Mouse (Mus musculus): Measurements from ENCODE around the gene Slc12a5. TPM values are rescaled to one million over a fixed set of nuclear protein-coding genes. Genes with fewer than 3 reads are reported as not detected.
A peak's percentile ranks its signal among the peaks of the same experiment; 100 is the strongest.

Gene Slc12a5
- polyA plus RNA-seq, 1 experiment from 2014 or later = 2.0 TPM

GRCm38 (mm10) chr2:165007986-165008385 lies 47.4 kb downstream of the Slc12a5 start:
- H3K27me3 ChIP-seq = no peaks in the 10 kb centered on the region
- whole genome bisulfite sequencing = 97% methylated on average over 1 of the region's 1 CpGs
- H3K27ac ChIP-seq = no peak overlapping the region
- H3K4me3 ChIP-seq = no peak overlapping the region
- H3K4me2 ChIP-seq (replicated peaks) = no peak overlapping the region
- H3K36me3 ChIP-seq = peaks cover 99% of the 10 kb centered on the region
- H3K9ac ChIP-seq = no peak overlapping the region
- no peaks in the 10 kb centered on the region for H3K4me1 ChIP-seq
- H3K9me3 ChIP-seq = no peaks in the 10 kb centered on the region
- ATAC-seq (ENCODE audit: insufficient number of reproducible peaks, insufficient read depth, low FRiP score, low TSS enrichment) = no peak

GRCm38 (mm10) chr2:165009161-165009560 lies 48.6 kb downstream of the Slc12a5 start:
- H3K9me3 ChIP-seq = no peaks in the 10 kb centered on the region
- no peak overlapping the region for H3K27ac ChIP-seq
- no peaks in the 10 kb centered on the region for H3K27me3 ChIP-seq
- peaks cover 92% of the 10 kb centered on the region for H3K36me3 ChIP-seq
- H3K4me1 ChIP-seq = no peaks in the 10 kb centered on the region
- H3K9ac ChIP-seq = no peak overlapping the region
- no peak overlapping the region for H3K4me3 ChIP-seq
- no peak for ATAC-seq (ENCODE audit: insufficient number of reproducible peaks, insufficient read depth, low FRiP score, low TSS enrichment)
- 98% methylated on average over 14 of the region's 14 CpGs for WGBS
- no peak overlapping the region for H3K4me2 ChIP-seq (replicated peaks)

GRCm38 (mm10) chr2:165009581-165009980 lies 49.0 kb downstream of the Slc12a5 start:
- peaks cover 88% of the 10 kb centered on the region for H3K36me3 ChIP-seq
- no peak overlapping the region for H3K4me2 ChIP-seq (replicated peaks)
- WGBS = 94% methylated on average over 2 of the region's 2 CpGs

GRCm38 (mm10) chr2:165010351-165010750 lies 49.7 kb downstream of the Slc12a5 start:
- Histone ChIP-seq H3K9me3 (no peaks in the 10 kb centered on the region), H3K4me1 (no peaks in the 10 kb centered on the region), H3K4me2 (replicated peaks) (no peak overlapping the region), H3K4me3 (no peak overlapping the region), H3K27me3 (no peaks in the 10 kb centered on the region), H3K27ac (no peak overlapping the region), H3K36me3 (peaks cover 80% of the 10 kb centered on the region), H3K9ac (no peak overlapping the region)
- no peak for ATAC-seq (ENCODE audit: insufficient number of reproducible peaks, insufficient read depth, low FRiP score, low TSS enrichment)
- 83% methylated on average over 10 of the region's 10 CpGs for WGBS

More at GRCm38 (mm10) chr2:165009581-165009980, 49.0 kb downstream of the Slc12a5 start:
- H3K4me1 ChIP-seq = no peaks in the 10 kb centered on the region
- no peak overlapping the region for H3K4me3 ChIP-seq
- H3K9ac ChIP-seq = no peak overlapping the region
- no peaks in the 10 kb centered on the region for H3K27me3 ChIP-seq
- no peak overlapping the region for H3K27ac ChIP-seq
- ATAC-seq (ENCODE audit: insufficient number of reproducible peaks, insufficient read depth, low FRiP score, low TSS enrichment) = no peak
- no peaks in the 10 kb centered on the region for H3K9me3 ChIP-seq

GRCm38 (mm10) chr2:165014935-165015334 lies 54.3 kb downstream of the Slc12a5 start:
- ATAC-seq (ENCODE audit: insufficient number of reproducible peaks, insufficient read depth, low FRiP score, low TSS enrichment) = no peak
- Histone ChIP-seq H3K9ac (no peak overlapping the region), H3K4me1 (no peaks in the 10 kb centered on the region), H3K9me3 (no peaks in the 10 kb centered on the region), H3K27me3 (no peaks in the 10 kb centered on the region), H3K4me3 (no peak overlapping the region), H3K36me3 (peaks cover 47% of the 10 kb centered on the region), H3K4me2 (replicated peaks) (no peak overlapping the region), H3K27ac (no peak overlapping the region)
- WGBS = 96% methylated on average over 5 of the region's 5 CpGs

GRCm38 (mm10) chr2:165020490-165020889 lies 59.9 kb downstream of the Slc12a5 start:
- Histone ChIP-seq H3K9me3 (no peaks in the 10 kb centered on the region), H3K9ac (no peak overlapping the region), H3K27ac (no peak overlapping the region), H3K27me3 (no peaks in the 10 kb centered on the region), H3K36me3 (peaks cover 27% of the 10 kb centered on the region), H3K4me1 (no peaks in the 10 kb centered on the region), H3K4me2 (replicated peaks) (no peak overlapping the region), H3K4me3 (no peak overlapping the region)
- WGBS = 91% methylated on average over 3 of the region's 3 CpGs
- no peak for ATAC-seq (ENCODE audit: insufficient number of reproducible peaks, insufficient read depth, low FRiP score, low TSS enrichment)

GRCm38 (mm10) chr2:165027163-165027562 lies 66.6 kb downstream of the Slc12a5 start:
- ATAC-seq (ENCODE audit: insufficient number of reproducible peaks, insufficient read depth, low FRiP score, low TSS enrichment) = no peak
- Histone ChIP-seq H3K27ac (no peak overlapping the region), H3K9me3 (no peaks in the 10 kb centered on the region), H3K9ac (no peak overlapping the region), H3K4me1 (peaks cover 5% of the 10 kb centered on the region), H3K27me3 (no peaks in the 10 kb centered on the region), H3K4me2 (replicated peaks) (no peak overlapping the region), H3K36me3 (peaks cover 7% of the 10 kb centered on the region), H3K4me3 (no peak overlapping the region)
- 84% methylated on average over 1 of the region's 1 CpGs for WGBS

- no peak overlapping the region for H3K9ac ChIP-seq
- no peaks in the 10 kb centered on the region for H3K27me3 ChIP-seq
- H3K9me3 ChIP-seq = no peaks in the 10 kb centered on the region
- 47% methylated on average over 3 of the region's 3 CpGs for WGBS
- peaks cover 22% of the 10 kb centered on the region for H3K4me1 ChIP-seq
- H3K36me3 ChIP-seq = no peaks in the 10 kb centered on the region
- H3K27ac ChIP-seq = no peak overlapping the region
- no peak for ATAC-seq (ENCODE audit: insufficient number of reproducible peaks, insufficient read depth, low FRiP score, low TSS enrichment)
- peak overlapping the region; percentile 3; the same call in 1 of the 2 replicates for H3K4me3 ChIP-seq
- peak overlapping the region; percentile 79 for H3K4me2 ChIP-seq (replicated peaks)
Observed at GRCm38 (mm10) chr2:165032533-165032932, 71.9 kb downstream of the Slc12a5 start.

GRCm38 (mm10) chr2:165033306-165033705 lies 72.7 kb downstream of the Slc12a5 start:
- H3K27me3 ChIP-seq = no peaks in the 10 kb centered on the region
- peak overlapping the region; percentile 79 for H3K4me2 ChIP-seq (replicated peaks)
- WGBS = 45% methylated on average over 6 of the region's 6 CpGs
- no peaks in the 10 kb centered on the region for H3K36me3 ChIP-seq
- H3K9me3 ChIP-seq = no peaks in the 10 kb centered on the region
- H3K9ac ChIP-seq = peak overlapping the region; percentile 92
- no peak overlapping the region for H3K27ac ChIP-seq
- peaks cover 22% of the 10 kb centered on the region for H3K4me1 ChIP-seq
- peak overlapping the region; percentile 95 for H3K4me3 ChIP-seq
- no peak for ATAC-seq (ENCODE audit: insufficient number of reproducible peaks, insufficient read depth, low FRiP score, low TSS enrichment)

GRCm38 (mm10) chr2:165034131-165035057 lies 73.8 kb downstream of the Slc12a5 start, which contains the start of gene Ncoa5:
Ncoa5 (minus strand) TSS chr2:165034867.
- H3K9ac ChIP-seq = peak within 1 kb of the TSS; percentile 92
- no peaks in the 10 kb centered on the region for H3K9me3 ChIP-seq
- H3K4me2 ChIP-seq (replicated peaks) = peak within 1 kb of the TSS; percentile 79
- peak within 1 kb of the TSS; percentile 85 for H3K27ac ChIP-seq
- peak within 1 kb of the TSS; percentile 95 for H3K4me3 ChIP-seq
- under 1% methylated on average over 110 of the region's 111 CpGs for WGBS
- no peaks in the 10 kb centered on the region for H3K36me3 ChIP-seq
- peaks cover 22% of the 10 kb centered on the region for H3K4me1 ChIP-seq
- ATAC-seq (ENCODE audit: insufficient number of reproducible peaks, insufficient read depth, low FRiP score, low TSS enrichment) = peak; percentile 98
- H3K27me3 ChIP-seq = no peaks in the 10 kb centered on the region

GRCm38 (mm10) chr2:165035058-165035431 lies 74.4 kb downstream of the Slc12a5 start:
- ATAC-seq (ENCODE audit: insufficient number of reproducible peaks, insufficient read depth, low FRiP score, low TSS enrichment) = no peak
- peak overlapping the region; percentile 31 for H3K4me2 ChIP-seq (replicated peaks)
- peak overlapping the region; percentile 95 for H3K4me3 ChIP-seq
- WGBS = 44% methylated on average over 5 of the region's 5 CpGs
- no peak overlapping the region for H3K9ac ChIP-seq
- no peaks in the 10 kb centered on the region for H3K9me3 ChIP-seq
- peaks cover 22% of the 10 kb centered on the region for H3K4me1 ChIP-seq
- H3K36me3 ChIP-seq = no peaks in the 10 kb centered on the region
- H3K27ac ChIP-seq = peak overlapping the region; percentile 85
- no peaks in the 10 kb centered on the region for H3K27me3 ChIP-seq

GRCm38 (mm10) chr2:165037415-165037814 lies 76.8 kb downstream of the Slc12a5 start:
- H3K9me3 ChIP-seq = no peaks in the 10 kb centered on the region
- no peak overlapping the region for H3K27ac ChIP-seq
- no peaks in the 10 kb centered on the region for H3K27me3 ChIP-seq
- H3K36me3 ChIP-seq = no peaks in the 10 kb centered on the region
- WGBS = 74% methylated on average over 4 of the region's 4 CpGs
- H3K9ac ChIP-seq = no peak overlapping the region
- H3K4me3 ChIP-seq = no peak overlapping the region
- ATAC-seq (ENCODE audit: insufficient number of reproducible peaks, insufficient read depth, low FRiP score, low TSS enrichment) = no peak
- peaks cover 15% of the 10 kb centered on the region for H3K4me1 ChIP-seq
- no peak overlapping the region for H3K4me2 ChIP-seq (replicated peaks)

Data from embryonic facial prominence, embryonic 12.5 days (tissue).